Mouse (Mus musculus) heart, embryonic 10.5 days (tissue): Measurements from ENCODE around the gene Fam43a. TPM values are rescaled to one million over a fixed set of nuclear protein-coding genes. Genes with fewer than 3 reads are reported as not detected.

Experiments used
- DNase-seq: peaks from one replicate; pipeline ENCODE4 v3.0.0-alpha.2; 2017; ENCODE audit warnings: low spot score
- H3K27ac ChIP-seq: fragments of 300-500 bp; sonication (generic); 2 replicates; pipeline ENCODE4 v1.5.1; 2016; ENCODE audit warnings: mild to moderate bottlenecking
- H3K27me3 ChIP-seq: fragments of 300-500 bp; sonication (generic); 2 replicates; pipeline ENCODE4 v1.6.1; 2016; ENCODE audit warnings: mild to moderate bottlenecking; ENCODE audit not compliant: poor library complexity, insufficient read depth, severe bottlenecking
- H3K36me3 ChIP-seq: fragments of 300-500 bp; sonication (generic); 2 replicates; pipeline ENCODE4 v1.6.1; 2016; ENCODE audit warnings: mild to moderate bottlenecking, moderate library complexity
- H3K4me1 ChIP-seq: fragments of 300-500 bp; sonication (generic); 2 replicates; pipeline ENCODE4 v1.6.1; 2016; ENCODE audit warnings: mild to moderate bottlenecking
- H3K4me3 ChIP-seq: fragments of 300-500 bp; sonication (generic); 2 replicates; pipeline ENCODE4 v1.5.1; 2016; ENCODE audit warnings: mild to moderate bottlenecking, moderate library complexity
- H3K9me3 ChIP-seq: fragments of 300-500 bp; sonication (generic); 2 replicates; pipeline ENCODE4 v1.6.1; 2016; ENCODE audit warnings: mild to moderate bottlenecking, moderate library complexity
- WGBS: fragments of 180-500 bp; shearing (Covaris S2); methylation state at CpG from one replicate; pipeline ENCODE4 v1.1.7; 2016; 5-methylcytosine and 5-hydroxymethylcytosine counted together
- polyA plus RNA-seq: library from polyadenylated mRNA; unstranded; fragments of >200 nt; fragmentation: Nextera tagmentation; extraction: Ambion mirVana; gene quantifications from 2 replicates; pipeline ENCODE4 v1.2.1, GENCODE M21; 2016

Gene Fam43a
- polyA plus RNA-seq, 1 experiment from 2014 or later = 14.4 TPM

- H3K27me3 ChIP-seq = no peaks in the 10 kb centered on the region
- 41% methylated on average over 9 of the region's 9 CpGs for whole genome bisulfite sequencing
- H3K4me1 ChIP-seq = no peaks in the 10 kb centered on the region; the same call in none of the 2 replicates
- no peak overlapping the region for H3K27ac ChIP-seq
- H3K9me3 ChIP-seq = no peaks in the 10 kb centered on the region
- H3K36me3 ChIP-seq = no peaks in the 10 kb centered on the region
- DNase-seq = no peak
- H3K4me3 ChIP-seq = no peak overlapping the region
Observed at GRCm38 (mm10) chr16:30645841-30646558, 46.5 kb downstream of the Fam43a start.

- no peak for DNase-seq
- no peak overlapping the region for H3K4me3 ChIP-seq
- H3K27ac ChIP-seq = no peak overlapping the region
- no peaks in the 10 kb centered on the region for H3K9me3 ChIP-seq
- 70% methylated on average over 3 of the region's 3 CpGs for WGBS
- H3K4me1 ChIP-seq = no peaks in the 10 kb centered on the region; the same call in 1 of the 2 replicates
- no peaks in the 10 kb centered on the region for H3K27me3 ChIP-seq
- no peaks in the 10 kb centered on the region for H3K36me3 ChIP-seq
Observed at GRCm38 (mm10) chr16:30646856-30647255, 47.3 kb downstream of the Fam43a start.

GRCm38 (mm10) chr16:30651292-30651691 lies 51.8 kb downstream of the Fam43a start:
- no peak for DNase-seq
- no peak overlapping the region for H3K4me3 ChIP-seq
- no peak overlapping the region for H3K27ac ChIP-seq
- no peaks in the 10 kb centered on the region for H3K27me3 ChIP-seq
- WGBS = 84% methylated on average over 1 of the region's 1 CpGs
- no peaks in the 10 kb centered on the region for H3K9me3 ChIP-seq
- H3K36me3 ChIP-seq = no peaks in the 10 kb centered on the region
- H3K4me1 ChIP-seq = peaks cover 7% of the 10 kb centered on the region; the same call in 1 of the 2 replicates

Other genes starting within 250 kb of the Fam43a start
- gene Atp13a3, start 193.7 kb upstream of the Fam43a start, polyA plus RNA-seq = 12.3 and 13.1 TPM in 2 replicates
- 16.1 and 23.1 TPM in 2 replicates for gene Tmem44, start 48.9 kb upstream of the Fam43a start, polyA plus RNA-seq
- 48.6 and 61.8 TPM in 2 replicates for gene Lsg1, start 12.1 kb upstream of the Fam43a start, polyA plus RNA-seq